Mouse (Mus musculus) brain, embryonic 14.5 days (tissue): Measurements from ENCODE around the gene Rab3il1. TPM values are rescaled to one million over a fixed set of nuclear protein-coding genes. Genes with fewer than 3 reads are reported as not detected.
"Not testable (repeated sequence)": the region's sequence is repeated elsewhere in the genome, so short reads cannot be mapped to it uniquely, and the experiment has no call there.

Experiments
- DNase-seq: peaks from one replicate; pipeline ENCODE4 v3.0.0-alpha.2; 2011; ENCODE audit warnings: low read depth
- CTCF ChIP-seq: fragments of 200-500 bp; IDR thresholded peaks from 2 replicates; pipeline ENCODE4 v1.5.1; 2012; ENCODE audit warnings: inconsistent platforms, mild to moderate bottlenecking, moderate library complexity, borderline replicate concordance; ENCODE audit not compliant: insufficient read depth, insufficient read length; ENCODE audit errors: extremely low read depth
- POLR2A ChIP-seq: fragments of 200-500 bp; IDR thresholded peaks from 2 replicates; pipeline ENCODE4 v1.6.1; 2012; ENCODE audit warnings: mild to moderate bottlenecking, inconsistent platforms, borderline replicate concordance; ENCODE audit not compliant: poor library complexity, insufficient read depth, insufficient read length, severe bottlenecking; ENCODE audit errors: extremely low read depth
- polyA plus RNA-seq: library from polyadenylated mRNA; depleted of rRNA; stranded (reverse); fragments of >200 nt; gene quantifications from 2 replicates; pipeline ENCODE4 v1.2.3, GENCODE M21; 2012

Gene Rab3il1
- polyA plus RNA-seq, 1 experiment = 20.0 TPM

GRCm38 (mm10) chr19:9968081-9968787, 33.2 kb upstream of the Rab3il1 start:
- TF ChIP-seq POLR2A = no peak
- DNase-seq = no peak

GRCm38 (mm10) chr19:9974853-9975252, 26.6 kb upstream of the Rab3il1 start:
- not testable (repeated sequence) for DNase-seq

GRCm38 (mm10) chr19:9977085-9977484, 24.4 kb upstream of the Rab3il1 start:
- TF ChIP-seq CTCF (no peak), POLR2A (no peak)
- no peak for DNase-seq

- no peak for TF ChIP-seq POLR2A
- no peak for TF ChIP-seq CTCF
- DNase-seq = peak; percentile 47
These were observed 23.0 kb upstream of the Rab3il1 start for GRCm38 (mm10) chr19:9978431-9978951.

- no peak for TF ChIP-seq POLR2A
- TF ChIP-seq CTCF = no peak
- DNase-seq = no peak
These were observed 22.3 kb upstream of the Rab3il1 start for GRCm38 (mm10) chr19:9979156-9979555.

- TF ChIP-seq CTCF (no peak), POLR2A (no peak)
- DNase-seq = no peak
These were observed 21.2 kb upstream of the Rab3il1 start, which contains the start of gene Fth1 for GRCm38 (mm10) chr19:9980258-9980657. TSS of gene Fth1 (plus strand) at chr19:9980598.

GRCm38 (mm10) chr19:9981621-9982020, 19.8 kb upstream of the Rab3il1 start:
- no peak for DNase-seq

GRCm38 (mm10) chr19:9982151-9982851, 19.2 kb upstream of the Rab3il1 start:
- peak; percentile 99 for DNase-seq
- no peak for TF ChIP-seq CTCF
- peak; percentile 80 for TF ChIP-seq POLR2A

More at GRCm38 (mm10) chr19:9981621-9982020, 19.8 kb upstream of the Rab3il1 start:
- TF ChIP-seq POLR2A (no peak), CTCF (no peak)

- TF ChIP-seq CTCF = no peak
- no peak for TF ChIP-seq POLR2A
These were observed 18.5 kb upstream of the Rab3il1 start for GRCm38 (mm10) chr19:9982852-9983542.

GRCm38 (mm10) chr19:9984111-9985055, 17.1 kb upstream of the Rab3il1 start:
- DNase-seq = no peak
- no peak for TF ChIP-seq CTCF
- TF ChIP-seq POLR2A = no peak

More at GRCm38 (mm10) chr19:9982852-9983542, 18.5 kb upstream of the Rab3il1 start:
- peak; percentile 69 for DNase-seq

GRCm38 (mm10) chr19:9985190-9985899, 16.1 kb upstream of the Rab3il1 start:
- DNase-seq = no peak
- TF ChIP-seq POLR2A (no peak), CTCF (no peak)
